15 mouse cellular contexts compared by ENCODE assay signal in genomic region chr4:34403061-34403460, GRCm38 (mm10).
A peak's percentile ranks its signal among the peaks of the same experiment; 100 is the strongest.
DNase-seq lines count a peak whose midpoint lies in the region.
"Had no signal": no experiment of that assay in that cellular context is flagged by ENCODE, and none has a peak within 500 bp of the region (broad histone marks: within the 10 kb centered on the region; RNA-seq: fewer than 3 reads in every experiment).

No protein-coding gene starts in this region.

- peak; percentile 5 to 6 for DNase-seq in cerebellum, postnatal 10 days
- no peak for DNase-seq in cerebellum, postnatal 25 days
- peak; percentile 4 to 43 for DNase-seq in layer of hippocampus, postnatal 14 days (ENCODE audit: low spot score in 2 of 2)
- DNase-seq in layer of hippocampus, adult 9-10 months (ENCODE audit: low spot score): no peak
- peak; percentile 78 for DNase-seq in gastrocnemius, postnatal 14 days
- DNase-seq in heart, postnatal 36 days: peak; percentile 10 to 20
- no peak for DNase-seq in lung, postnatal 10 days
- no peak for DNase-seq in thymus, postnatal 14 days
- DNase-seq: adrenal gland, adult 2 months; cerebellum, adult 11 months; kidney, adult 18-20 months; kidney, postnatal 14 days; layer of hippocampus, adult 9-11 months; lung, adult 18-20 months; lung, postnatal 4 days had no signal

- intact Hi-C loops in gastrocnemius, postnatal 14 days (cut with DNase I; ENCODE audit: low total_unique reads): no loop called here
- intact Hi-C loops in heart, postnatal 36 days (cut with DNase I): no loop called here

Comparison
In these comparisons a context has a peak if more than half of its experiments do, and no peak if none do; other contexts are left out.
1. DNase-seq: peak in cerebellum, postnatal 10 days (2 of 2), layer of hippocampus, postnatal 14 days (2 of 2), gastrocnemius, postnatal 14 days (single experiment) and heart, postnatal 36 days (2 of 2); none in cerebellum, postnatal 25 days (0 of 2), layer of hippocampus, adult 9-10 months (single experiment), lung, postnatal 10 days (single experiment) and thymus, postnatal 14 days (single experiment).